Mouse (Mus musculus) limb, embryonic 12.5 days (tissue): ENCODE measurements at regions not wholly inside any gene's neighbourhood (a gene's known extent, or its start where the extent isn't known, plus 50 kb on each side); places are given as distances from the start of the nearest gene placed in this dataset.

Experiments
- ATAC-seq: fragments of 200-750 bp; cut with Nextera tagmentation; 2 replicates; pipeline ENCODE4 v1.8.0; 2017; ENCODE audit warnings: low read depth, moderate TSS enrichment; ENCODE audit not compliant: insufficient number of reproducible peaks, insufficient read depth, low FRiP score, low TSS enrichment
- H3K27ac ChIP-seq: fragments of 300-500 bp; sonication (generic); 2 replicates; pipeline ENCODE4 v1.5.1; 2016; ENCODE audit warnings: mild to moderate bottlenecking, moderate library complexity
- H3K27me3 ChIP-seq: fragments of 300-500 bp; sonication (generic); 2 replicates; pipeline ENCODE4 v1.6.1; 2016; ENCODE audit warnings: mild to moderate bottlenecking, moderate library complexity
- H3K36me3 ChIP-seq: fragments of 300-500 bp; sonication (generic); 2 replicates; pipeline ENCODE4 v1.6.1; 2016; ENCODE audit warnings: mild to moderate bottlenecking, moderate library complexity
- H3K4me1 ChIP-seq: fragments of 300-500 bp; sonication (generic); replicated peaks from 2 replicates; pipeline ENCODE4 v1.6.1; 2016
- H3K4me2 ChIP-seq: fragments of 300-500 bp; sonication (generic); 2 replicates; pipeline ENCODE4 v1.6.1; 2016; ENCODE audit warnings: mild to moderate bottlenecking, moderate library complexity
- H3K4me3 ChIP-seq: fragments of 300-500 bp; sonication (generic); replicated peaks from 2 replicates; pipeline ENCODE4 v1.5.1; 2016; ENCODE audit warnings: mild to moderate bottlenecking
- H3K9ac ChIP-seq: fragments of 300-500 bp; sonication (generic); replicated peaks from 2 replicates; pipeline ENCODE4 v1.6.1; 2016; ENCODE audit warnings: mild to moderate bottlenecking, moderate library complexity
- H3K9me3 ChIP-seq: fragments of 300-500 bp; sonication (generic); 2 replicates; pipeline ENCODE4 v1.6.1; 2016; ENCODE audit warnings: mild to moderate bottlenecking, moderate library complexity
- WGBS: fragments of 180-500 bp; shearing (Covaris S2); methylation state at CpG from one replicate; pipeline ENCODE4 v1.1.7; 2016; 5-methylcytosine and 5-hydroxymethylcytosine counted together

- Histone ChIP-seq H3K4me2 (no peak overlapping the region), H3K9me3 (no peaks in the 10 kb centered on the region), H3K36me3 (no peaks in the 10 kb centered on the region), H3K9ac (no peak overlapping the region), H3K27me3 (no peaks in the 10 kb centered on the region), H3K27ac (no peak overlapping the region), H3K4me1 (no peaks in the 10 kb centered on the region; the same call in 1 of the 2 replicates), H3K4me3 (no peak overlapping the region)
- ATAC-seq, result no peak
- 84% methylated on average over 9 of the region's 9 CpGs for WGBS
Measured at GRCm38 (mm10) chr1:35331602-35332339, 482.0 kb downstream of the Plekhb2 start.

- Histone ChIP-seq H3K4me3 (no peak overlapping the region), H3K4me1 (no peaks in the 10 kb centered on the region; the same call in 1 of the 2 replicates), H3K36me3 (no peaks in the 10 kb centered on the region), H3K9me3 (no peaks in the 10 kb centered on the region), H3K27ac (no peak overlapping the region), H3K4me2 (no peak overlapping the region), H3K9ac (no peak overlapping the region), H3K27me3 (no peaks in the 10 kb centered on the region)
- WGBS, result 94% methylated on average over 2 of the region's 2 CpGs
- ATAC-seq, result no peak
Measured at GRCm38 (mm10) chr1:35332340-35332684, 482.5 kb downstream of the Plekhb2 start.

GRCm38 (mm10) chr1:35337647-35338046 lies 487.9 kb downstream of the Plekhb2 start:
- no peak for ATAC-seq
- H3K36me3 ChIP-seq, result no peaks in the 10 kb centered on the region
- H3K27me3 ChIP-seq, result no peaks in the 10 kb centered on the region
- no peak overlapping the region for H3K27ac ChIP-seq
- no peaks in the 10 kb centered on the region for H3K4me1 ChIP-seq
- no peak overlapping the region for H3K9ac ChIP-seq
- no peak overlapping the region for H3K4me3 ChIP-seq
- no peak overlapping the region for H3K4me2 ChIP-seq
- no peaks in the 10 kb centered on the region for H3K9me3 ChIP-seq
- 90% methylated on average over 3 of the region's 3 CpGs for WGBS

GRCm38 (mm10) chr1:35338184-35338583 lies 488.4 kb downstream of the Plekhb2 start:
- 82% methylated on average over 3 of the region's 3 CpGs for WGBS
- Histone ChIP-seq H3K36me3 (no peaks in the 10 kb centered on the region), H3K27me3 (no peaks in the 10 kb centered on the region), H3K27ac (no peak overlapping the region), H3K4me3 (no peak overlapping the region), H3K9ac (no peak overlapping the region), H3K4me1 (no peaks in the 10 kb centered on the region), H3K4me2 (no peak overlapping the region), H3K9me3 (no peaks in the 10 kb centered on the region)
- ATAC-seq, result no peak

GRCm38 (mm10) chr1:35344539-35344938 lies 494.8 kb downstream of the Plekhb2 start:
- H3K4me3 ChIP-seq, result no peak overlapping the region
- H3K9me3 ChIP-seq, result no peaks in the 10 kb centered on the region
- H3K27ac ChIP-seq, result no peak overlapping the region
- H3K36me3 ChIP-seq, result no peaks in the 10 kb centered on the region
- H3K27me3 ChIP-seq, result no peaks in the 10 kb centered on the region
- ATAC-seq, result no peak
- peaks cover 10% of the 10 kb centered on the region for H3K4me1 ChIP-seq
- H3K4me2 ChIP-seq, result no peak overlapping the region
- WGBS, result 63% methylated on average over 1 of the region's 1 CpGs
- H3K9ac ChIP-seq, result no peak overlapping the region

- Histone ChIP-seq H3K27me3 (no peaks in the 10 kb centered on the region), H3K9me3 (no peaks in the 10 kb centered on the region), H3K36me3 (no peaks in the 10 kb centered on the region), H3K4me2 (no peak overlapping the region), H3K4me3 (no peak overlapping the region), H3K27ac (no peak overlapping the region), H3K9ac (no peak overlapping the region), H3K4me1 (peaks cover 10% of the 10 kb centered on the region)
- 64% methylated on average over 4 of the region's 4 CpGs for whole genome bisulfite sequencing
- no peak for ATAC-seq
Measured at GRCm38 (mm10) chr1:35348294-35348693, 498.5 kb downstream of the Plekhb2 start.

GRCm38 (mm10) chr1:35358981-35359380 lies 509.2 kb downstream of the Plekhb2 start:
- H3K27ac ChIP-seq, result no peak overlapping the region
- ATAC-seq, result no peak
- no peaks in the 10 kb centered on the region for H3K36me3 ChIP-seq
- no peaks in the 10 kb centered on the region for H3K4me1 ChIP-seq
- H3K4me2 ChIP-seq, result no peak overlapping the region
- no peak overlapping the region for H3K9ac ChIP-seq
- no peaks in the 10 kb centered on the region for H3K27me3 ChIP-seq
- H3K4me3 ChIP-seq, result no peak overlapping the region
- no peaks in the 10 kb centered on the region for H3K9me3 ChIP-seq
- WGBS, result 74% methylated on average over 5 of the region's 5 CpGs

- Histone ChIP-seq H3K4me2 (no peak overlapping the region), H3K4me3 (no peak overlapping the region), H3K4me1 (no peaks in the 10 kb centered on the region), H3K9ac (no peak overlapping the region), H3K36me3 (no peaks in the 10 kb centered on the region), H3K27ac (no peak overlapping the region), H3K9me3 (no peaks in the 10 kb centered on the region), H3K27me3 (no peaks in the 10 kb centered on the region)
- whole genome bisulfite sequencing, result 75% methylated on average over 3 of the region's 3 CpGs
- ATAC-seq, result no peak
Measured at GRCm38 (mm10) chr1:35361465-35361864, 511.7 kb downstream of the Plekhb2 start.

GRCm38 (mm10) chr1:35362836-35363235 lies 513.1 kb downstream of the Plekhb2 start:
- ATAC-seq, result no peak
- no peaks in the 10 kb centered on the region for H3K36me3 ChIP-seq
- 59% methylated on average over 3 of the region's 3 CpGs for WGBS

GRCm38 (mm10) chr1:35366559-35366958 lies 516.8 kb downstream of the Plekhb2 start:
- Histone ChIP-seq H3K36me3 (no peaks in the 10 kb centered on the region), H3K4me3 (no peak overlapping the region), H3K9me3 (no peaks in the 10 kb centered on the region), H3K27ac (no peak overlapping the region), H3K4me1 (no peaks in the 10 kb centered on the region), H3K27me3 (no peaks in the 10 kb centered on the region), H3K9ac (no peak overlapping the region), H3K4me2 (no peak overlapping the region)
- 59% methylated on average over 2 of the region's 2 CpGs for WGBS
- no peak for ATAC-seq

More at GRCm38 (mm10) chr1:35362836-35363235, 513.1 kb downstream of the Plekhb2 start:
- no peaks in the 10 kb centered on the region for H3K9me3 ChIP-seq
- H3K4me2 ChIP-seq, result no peak overlapping the region
- H3K4me3 ChIP-seq, result no peak overlapping the region
- no peak overlapping the region for H3K9ac ChIP-seq
- H3K4me1 ChIP-seq, result no peaks in the 10 kb centered on the region
- H3K27me3 ChIP-seq, result no peaks in the 10 kb centered on the region
- no peak overlapping the region for H3K27ac ChIP-seq

- WGBS, result 85% methylated on average over 4 of the region's 4 CpGs
- H3K27ac ChIP-seq, result no peak overlapping the region
- no peak overlapping the region for H3K4me2 ChIP-seq
- no peak for ATAC-seq
- no peak overlapping the region for H3K4me3 ChIP-seq
- no peaks in the 10 kb centered on the region for H3K4me1 ChIP-seq
- no peak overlapping the region for H3K9ac ChIP-seq
- no peaks in the 10 kb centered on the region for H3K27me3 ChIP-seq
- no peaks in the 10 kb centered on the region for H3K36me3 ChIP-seq
- no peaks in the 10 kb centered on the region for H3K9me3 ChIP-seq
Measured at GRCm38 (mm10) chr1:35372751-35373150, 523.0 kb downstream of the Plekhb2 start.
